Mouse (Mus musculus): ENCODE results near the gene Fam168a. TPM values are rescaled to one million over a fixed set of nuclear protein-coding genes. Genes with fewer than 3 reads are reported as not detected.
"Not testable (repeated sequence)": the region's sequence is repeated elsewhere in the genome, so short reads cannot be mapped to it uniquely, and the experiment has no call there.

Fam168a gene
- polyA plus RNA-seq, 1 experiment, result 27.0 TPM

DNA sequence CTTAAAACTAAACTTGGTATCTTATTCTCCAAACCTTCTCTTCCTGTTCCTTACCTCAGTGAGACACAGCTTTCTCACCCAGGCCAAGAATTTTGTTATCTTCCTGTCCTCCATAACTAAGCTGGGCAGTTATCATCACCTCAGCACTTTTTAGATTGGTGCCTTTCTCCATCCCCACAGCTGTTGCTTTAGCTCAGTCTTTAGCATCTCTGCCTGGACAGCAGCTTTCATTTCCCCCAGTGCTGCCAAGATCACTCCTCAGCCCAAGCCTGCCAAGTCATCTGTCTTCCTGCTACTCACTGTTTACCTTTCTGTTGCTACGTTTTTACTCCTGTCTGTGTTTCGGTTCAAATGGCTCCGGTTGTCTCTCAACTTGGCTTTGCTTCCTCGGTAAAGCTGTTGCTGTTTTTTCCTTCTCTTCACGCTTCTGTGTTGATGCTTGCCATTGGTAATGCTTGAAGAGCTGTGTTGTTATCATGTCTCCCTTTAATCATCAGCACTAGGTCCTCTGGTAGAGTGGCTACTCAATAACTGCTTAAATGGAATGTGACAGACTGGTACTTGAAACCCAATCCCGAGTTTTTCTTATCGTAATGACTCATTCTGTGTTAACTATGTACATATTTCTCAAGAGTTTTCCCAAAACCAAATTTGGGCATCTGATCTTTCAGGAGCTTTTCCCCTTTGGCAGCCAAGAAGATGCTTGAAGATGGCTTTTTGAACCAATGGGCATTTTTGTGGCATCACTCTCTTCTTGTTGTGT, 26.8 kb downstream of the Fam168a start:
- no peaks in the 10 kb centered on the region for H3K27me3 ChIP-seq (ENCODE audit: control insufficient read depth, insufficient read depth, low read length)
- H3K27ac ChIP-seq (ENCODE audit: control insufficient read depth, insufficient read depth, low read depth, low read length), result no peak overlapping the region
- H3K4me3 ChIP-seq (ENCODE audit: control insufficient read depth, low read depth, low read length), result no peak overlapping the region
- no peaks in the 10 kb centered on the region for H3K36me3 ChIP-seq (ENCODE audit: control insufficient read depth, insufficient read depth, low read length)
- no peaks in the 10 kb centered on the region for H3K4me1 ChIP-seq (ENCODE audit: control insufficient read depth, insufficient read depth, low read length)
- TF ChIP-seq CTCF (IDR thresholded peaks at IDR 0.05; ENCODE audit: control insufficient read depth, insufficient read depth, insufficient replicate concordance, low read depth, low read length) (no peak), POLR2A (IDR thresholded peaks at IDR 0.05; ENCODE audit: control insufficient read depth, low read depth, low read length) (no peak)

DNA sequence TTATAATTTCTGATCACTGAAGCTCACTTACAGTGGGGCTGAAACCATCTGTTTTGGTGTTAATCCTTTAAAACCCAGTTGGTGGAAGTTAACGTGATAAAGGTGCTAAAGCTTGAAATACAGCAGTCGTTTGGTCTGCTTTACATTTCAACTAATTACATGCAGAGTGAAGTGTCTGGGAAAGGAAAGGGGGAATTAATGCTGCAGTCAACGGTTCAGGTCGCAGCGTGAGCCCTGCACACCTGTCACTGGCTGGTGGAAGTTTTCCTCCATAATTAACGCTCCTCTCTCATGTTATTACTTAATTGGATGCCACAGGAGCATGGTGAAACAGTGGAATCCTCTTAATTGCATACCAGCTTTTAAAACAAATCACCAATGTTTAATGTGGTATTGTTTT, 27.8 kb downstream of the Fam168a start:
- Histone ChIP-seq H3K36me3 (ENCODE audit: control insufficient read depth, insufficient read depth, low read length) (no peaks in the 10 kb centered on the region), H3K4me3 (ENCODE audit: control insufficient read depth, low read depth, low read length) (no peak overlapping the region), H3K27ac (ENCODE audit: control insufficient read depth, insufficient read depth, low read depth, low read length) (no peak overlapping the region), H3K27me3 (ENCODE audit: control insufficient read depth, insufficient read depth, low read length) (no peaks in the 10 kb centered on the region), H3K4me1 (ENCODE audit: control insufficient read depth, insufficient read depth, low read length) (no peaks in the 10 kb centered on the region)
- TF ChIP-seq CTCF (IDR thresholded peaks at IDR 0.05; ENCODE audit: control insufficient read depth, insufficient read depth, insufficient replicate concordance, low read depth, low read length) (no peak), POLR2A (IDR thresholded peaks at IDR 0.05; ENCODE audit: control insufficient read depth, low read depth, low read length) (no peak)

- not testable (repeated sequence) for H3K36me3 ChIP-seq (ENCODE audit: control insufficient read depth, insufficient read depth, low read length); H3K27ac ChIP-seq (ENCODE audit: control insufficient read depth, insufficient read depth, low read depth, low read length); H3K4me1 ChIP-seq (ENCODE audit: control insufficient read depth, insufficient read depth, low read length); H3K4me3 ChIP-seq (ENCODE audit: control insufficient read depth, low read depth, low read length); H3K27me3 ChIP-seq (ENCODE audit: control insufficient read depth, insufficient read depth, low read length)
Measured at GRCm38 (mm10) chr7:100734905-100735304, 28.5 kb downstream of the Fam168a start.

- Histone ChIP-seq H3K27me3 (ENCODE audit: control insufficient read depth, insufficient read depth, low read length) (no peaks in the 10 kb centered on the region), H3K4me1 (ENCODE audit: control insufficient read depth, insufficient read depth, low read length) (no peaks in the 10 kb centered on the region), H3K36me3 (ENCODE audit: control insufficient read depth, insufficient read depth, low read length) (no peaks in the 10 kb centered on the region), H3K27ac (ENCODE audit: control insufficient read depth, insufficient read depth, low read depth, low read length) (no peak overlapping the region), H3K4me3 (ENCODE audit: control insufficient read depth, low read depth, low read length) (no peak overlapping the region)
- no peak for TF ChIP-seq POLR2A (IDR thresholded peaks at IDR 0.05; ENCODE audit: control insufficient read depth, low read depth, low read length)
Measured at GRCm38 (mm10) chr7:100736131-100736530, 29.7 kb downstream of the Fam168a start.

GRCm38 (mm10) chr7:100744372-100744771, 37.9 kb downstream of the Fam168a start:
- H3K27me3 ChIP-seq (ENCODE audit: control insufficient read depth, insufficient read depth, low read length), result no peaks in the 10 kb centered on the region
- no peak overlapping the region for H3K4me3 ChIP-seq (ENCODE audit: control insufficient read depth, low read depth, low read length)
- no peak overlapping the region for H3K27ac ChIP-seq (ENCODE audit: control insufficient read depth, insufficient read depth, low read depth, low read length)
- H3K36me3 ChIP-seq (ENCODE audit: control insufficient read depth, insufficient read depth, low read length), result no peaks in the 10 kb centered on the region
- TF ChIP-seq CTCF (IDR thresholded peaks at IDR 0.05; ENCODE audit: control insufficient read depth, insufficient read depth, insufficient replicate concordance, low read depth, low read length) (no peak), POLR2A (IDR thresholded peaks at IDR 0.05; ENCODE audit: control insufficient read depth, low read depth, low read length) (no peak)
- H3K4me1 ChIP-seq (ENCODE audit: control insufficient read depth, insufficient read depth, low read length), result no peaks in the 10 kb centered on the region

GRCm38 (mm10) chr7:100750101-100750500, 43.7 kb downstream of the Fam168a start:
- Histone ChIP-seq H3K27ac (ENCODE audit: control insufficient read depth, insufficient read depth, low read depth, low read length) (no peak overlapping the region), H3K27me3 (ENCODE audit: control insufficient read depth, insufficient read depth, low read length) (no peaks in the 10 kb centered on the region), H3K4me1 (ENCODE audit: control insufficient read depth, insufficient read depth, low read length) (no peaks in the 10 kb centered on the region), H3K36me3 (ENCODE audit: control insufficient read depth, insufficient read depth, low read length) (no peaks in the 10 kb centered on the region), H3K4me3 (ENCODE audit: control insufficient read depth, low read depth, low read length) (no peak overlapping the region)
- TF ChIP-seq CTCF (IDR thresholded peaks at IDR 0.05; ENCODE audit: control insufficient read depth, insufficient read depth, insufficient replicate concordance, low read depth, low read length) (no peak), POLR2A (IDR thresholded peaks at IDR 0.05; ENCODE audit: control insufficient read depth, low read depth, low read length) (no peak)

DNA sequence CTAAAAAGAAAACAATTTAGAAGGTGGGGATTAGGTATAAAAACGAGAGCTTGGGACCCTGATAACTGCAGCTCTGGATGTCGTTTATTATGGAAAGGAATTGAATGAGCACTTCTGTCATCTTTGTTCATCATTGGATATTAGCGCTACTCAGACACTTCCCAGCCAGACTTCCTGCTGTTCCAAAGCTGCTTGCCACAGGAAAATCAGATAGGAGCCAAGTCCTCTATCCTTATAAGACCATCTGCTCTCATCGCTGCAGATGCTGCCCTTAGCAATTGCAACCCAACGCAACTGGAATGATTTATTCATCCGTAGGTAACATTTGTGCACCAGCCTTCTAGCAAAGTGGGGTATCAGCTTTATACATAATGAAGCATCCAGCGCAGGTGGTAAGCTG, 52.3 kb downstream of the Fam168a start:
- Histone ChIP-seq H3K4me1 (ENCODE audit: control insufficient read depth, insufficient read depth, low read length) (no peaks in the 10 kb centered on the region), H3K36me3 (ENCODE audit: control insufficient read depth, insufficient read depth, low read length) (no peaks in the 10 kb centered on the region), H3K27me3 (ENCODE audit: control insufficient read depth, insufficient read depth, low read length) (no peaks in the 10 kb centered on the region), H3K27ac (ENCODE audit: control insufficient read depth, insufficient read depth, low read depth, low read length) (no peak overlapping the region), H3K4me3 (ENCODE audit: control insufficient read depth, low read depth, low read length) (no peak overlapping the region)
- TF ChIP-seq CTCF (IDR thresholded peaks at IDR 0.05; ENCODE audit: control insufficient read depth, insufficient read depth, insufficient replicate concordance, low read depth, low read length) (no peak), POLR2A (IDR thresholded peaks at IDR 0.05; ENCODE audit: control insufficient read depth, low read depth, low read length) (no peak)

DNA sequence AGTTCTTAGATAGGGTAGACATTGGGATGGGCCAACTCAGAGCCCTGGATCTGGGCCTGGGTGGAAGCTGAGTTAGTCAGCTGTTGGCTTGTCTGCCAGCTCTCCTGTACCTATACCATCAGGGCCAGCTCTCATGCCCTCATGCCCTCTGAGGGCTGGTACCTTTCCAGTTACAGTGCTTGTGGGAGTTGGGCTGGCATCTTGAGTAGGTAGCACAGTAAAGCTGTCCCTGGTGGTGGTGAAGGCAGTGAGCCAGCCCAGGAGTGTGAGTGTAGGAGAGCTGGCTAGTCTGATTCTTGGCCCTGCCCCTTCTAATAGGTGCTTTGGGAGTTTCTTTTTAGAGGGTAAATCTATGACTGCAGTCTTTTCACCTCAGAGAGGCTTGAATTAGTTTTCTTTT, 56.3 kb downstream of the Fam168a start:
- Histone ChIP-seq H3K4me3 (ENCODE audit: control insufficient read depth, low read depth, low read length) (no peak overlapping the region), H3K4me1 (ENCODE audit: control insufficient read depth, insufficient read depth, low read length) (no peaks in the 10 kb centered on the region), H3K27ac (ENCODE audit: control insufficient read depth, insufficient read depth, low read depth, low read length) (no peak overlapping the region), H3K36me3 (ENCODE audit: control insufficient read depth, insufficient read depth, low read length) (no peaks in the 10 kb centered on the region), H3K27me3 (ENCODE audit: control insufficient read depth, insufficient read depth, low read length) (no peaks in the 10 kb centered on the region)
- no peak for TF ChIP-seq CTCF (IDR thresholded peaks at IDR 0.05; ENCODE audit: control insufficient read depth, insufficient read depth, insufficient replicate concordance, low read depth, low read length)
- no peak for TF ChIP-seq POLR2A (IDR thresholded peaks at IDR 0.05; ENCODE audit: control insufficient read depth, low read depth, low read length)

Data from testis, adult 2 months (tissue).